Mouse (Mus musculus) heart, embryonic 12.5 days (tissue): ENCODE data around the gene Lpin1. TPM values are rescaled to one million over a fixed set of nuclear protein-coding genes. Genes with fewer than 3 reads are reported as not detected.

Experiments used
- ATAC-seq: fragments of 200-750 bp; cut with Nextera tagmentation; 2 replicates; pipeline ENCODE4 v1.8.0; 2017; ENCODE audit warnings: moderate TSS enrichment, moderate library complexity; ENCODE audit not compliant: insufficient number of reproducible peaks, low FRiP score
- H3K27ac ChIP-seq: fragments of 300-500 bp; sonication (generic); 2 replicates; pipeline ENCODE4 v1.5.1; 2016; ENCODE audit warnings: mild to moderate bottlenecking, moderate library complexity; ENCODE audit not compliant: poor library complexity, severe bottlenecking
- H3K27me3 ChIP-seq: fragments of 300-500 bp; sonication (generic); replicated peaks from 2 replicates; pipeline ENCODE4 v1.6.1; 2016; ENCODE audit warnings: mild to moderate bottlenecking, moderate library complexity
- H3K36me3 ChIP-seq: fragments of 300-500 bp; sonication (generic); 2 replicates; pipeline ENCODE4 v1.6.1; 2016; ENCODE audit warnings: mild to moderate bottlenecking, moderate library complexity
- H3K4me1 ChIP-seq: fragments of 300-500 bp; sonication (generic); replicated peaks from 2 replicates; pipeline ENCODE4 v1.6.1; 2016; ENCODE audit warnings: mild to moderate bottlenecking
- H3K4me2 ChIP-seq: fragments of 300-500 bp; sonication (generic); 2 replicates; pipeline ENCODE4 v1.6.1; 2016; ENCODE audit warnings: mild to moderate bottlenecking, moderate library complexity
- H3K4me3 ChIP-seq: fragments of 300-500 bp; sonication (generic); 2 replicates; pipeline ENCODE4 v1.5.1; 2016; ENCODE audit warnings: mild to moderate bottlenecking
- H3K9ac ChIP-seq: fragments of 300-500 bp; sonication (generic); 2 replicates; pipeline ENCODE4 v1.6.1; 2016; ENCODE audit warnings: mild to moderate bottlenecking, moderate library complexity
- H3K9me3 ChIP-seq: fragments of 300-500 bp; sonication (generic); replicated peaks from 2 replicates; pipeline ENCODE4 v1.6.1; 2016; ENCODE audit warnings: mild to moderate bottlenecking, moderate library complexity
- WGBS: fragments of 180-500 bp; shearing (Covaris S2); methylation state at CpG from one replicate; pipeline ENCODE4 v1.1.7; 2016; 5-methylcytosine and 5-hydroxymethylcytosine counted together
- polyA plus RNA-seq: library from polyadenylated mRNA; unstranded; fragments of >200 nt; fragmentation: Nextera tagmentation; extraction: Ambion mirVana; gene quantifications from 2 replicates; pipeline ENCODE4 v1.2.1, GENCODE M21; 2016

The Lpin1 gene
- polyA plus RNA-seq, 1 experiment from 2014 or later = 6.9 TPM

- peaks cover 16% of the 10 kb centered on the region for H3K4me1 ChIP-seq
- no peak overlapping the region for H3K4me3 ChIP-seq
- H3K27me3 ChIP-seq = no peaks in the 10 kb centered on the region
- no peak for ATAC-seq
- WGBS = 79% methylated on average over 10 of the region's 10 CpGs
- no peak overlapping the region for H3K9ac ChIP-seq
- peaks cover 38% of the 10 kb centered on the region for H3K36me3 ChIP-seq
- no peaks in the 10 kb centered on the region for H3K9me3 ChIP-seq
- no peak overlapping the region for H3K4me2 ChIP-seq
- H3K27ac ChIP-seq = no peak overlapping the region
These were observed 40.2 kb downstream of the Lpin1 start for GRCm38 (mm10) chr12:16570371-16571060.

DNA sequence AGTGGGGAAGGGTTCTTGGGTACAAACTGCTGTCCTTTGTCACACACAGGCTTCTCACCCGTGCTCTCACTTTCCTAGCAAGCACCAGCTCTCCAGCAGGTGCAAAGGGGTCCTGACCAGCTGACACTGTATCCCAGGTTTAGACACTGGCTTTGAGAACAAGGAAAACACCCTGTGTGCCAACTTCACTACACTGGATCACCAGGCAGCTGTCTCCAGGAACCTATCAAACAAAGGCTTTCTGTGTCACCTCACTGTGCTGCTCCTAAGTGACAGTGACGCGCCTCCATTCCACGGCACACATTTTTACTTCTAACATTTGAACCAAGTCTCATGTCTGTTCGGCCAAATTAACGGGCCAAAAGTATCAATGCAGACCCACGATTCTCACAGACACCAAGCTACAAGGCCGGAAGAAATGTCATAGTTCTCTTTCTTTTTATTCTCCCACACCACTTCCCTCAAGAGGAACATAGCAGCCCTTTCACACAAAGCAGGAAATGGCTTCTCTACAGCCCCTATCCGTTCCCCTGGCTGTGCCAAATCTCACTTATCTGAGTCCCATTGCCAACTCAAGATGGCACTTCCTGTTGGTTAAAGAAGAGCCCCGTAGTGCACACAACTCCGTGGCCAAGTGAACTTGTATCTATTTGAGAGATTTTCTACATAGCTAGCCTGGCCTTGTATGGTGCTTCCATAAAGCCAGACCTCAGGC is 41.7 kb downstream of the Lpin1 start:
- H3K4me1 ChIP-seq = peaks cover 16% of the 10 kb centered on the region
- H3K36me3 ChIP-seq = peaks cover 42% of the 10 kb centered on the region
- no peaks in the 10 kb centered on the region for H3K9me3 ChIP-seq
- no peak overlapping the region for H3K4me2 ChIP-seq
- H3K27me3 ChIP-seq = no peaks in the 10 kb centered on the region
- H3K27ac ChIP-seq = 0 out of 2 replicates have a peak overlapping the region, but pooled peaks have one; percentile 33
- no peak for ATAC-seq
- no peak overlapping the region for H3K4me3 ChIP-seq
- H3K9ac ChIP-seq = no peak overlapping the region
- WGBS = 54% methylated on average over 11 of the region's 11 CpGs

GRCm38 (mm10) chr12:16568496-16568895 is 42.3 kb downstream of the Lpin1 start:
- Histone ChIP-seq H3K4me1 (peaks cover 16% of the 10 kb centered on the region), H3K27me3 (no peaks in the 10 kb centered on the region), H3K27ac (0 out of 2 replicates have a peak overlapping the region, but pooled peaks have one; percentile 33), H3K4me2 (no peak overlapping the region), H3K4me3 (no peak overlapping the region), H3K9me3 (no peaks in the 10 kb centered on the region), H3K9ac (no peak overlapping the region), H3K36me3 (peaks cover 42% of the 10 kb centered on the region)
- whole genome bisulfite sequencing = 31% methylated on average over 4 of the region's 4 CpGs
- ATAC-seq = no peak

DNA sequence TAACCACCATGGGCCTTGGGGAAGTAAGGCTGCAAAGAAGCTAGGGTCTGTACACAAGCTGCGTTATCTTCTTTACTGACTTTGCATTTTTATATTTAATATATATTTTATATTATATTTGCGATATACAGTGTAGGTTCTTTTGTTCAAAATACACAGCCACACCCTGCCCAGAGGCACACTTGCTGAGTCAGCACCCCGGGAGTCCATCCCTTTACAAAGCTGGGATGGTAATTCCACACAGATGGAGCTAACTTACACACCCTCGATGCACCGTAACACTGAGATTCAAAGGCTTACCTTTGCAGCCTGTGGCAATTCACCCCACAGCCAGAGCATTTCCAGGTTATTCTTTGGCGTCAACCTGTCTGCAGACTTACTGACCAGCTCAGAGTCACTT is 42.7 kb downstream of the Lpin1 start:
- H3K27ac ChIP-seq = no peak overlapping the region
- 81% methylated on average over 6 of the region's 6 CpGs for WGBS
- no peak overlapping the region for H3K4me3 ChIP-seq
- H3K27me3 ChIP-seq = no peaks in the 10 kb centered on the region
- no peaks in the 10 kb centered on the region for H3K9me3 ChIP-seq
- H3K4me1 ChIP-seq = peaks cover 16% of the 10 kb centered on the region
- H3K9ac ChIP-seq = no peak overlapping the region
- ATAC-seq = no peak
- no peak overlapping the region for H3K4me2 ChIP-seq
- H3K36me3 ChIP-seq = peaks cover 41% of the 10 kb centered on the region

GRCm38 (mm10) chr12:16563427-16563826 is 47.3 kb downstream of the Lpin1 start:
- H3K36me3 ChIP-seq = peaks cover 43% of the 10 kb centered on the region

GRCm38 (mm10) chr12:16562647-16563046 is 48.1 kb downstream of the Lpin1 start:
- H3K4me3 ChIP-seq = no peak overlapping the region
- ATAC-seq = no peak
- no peaks in the 10 kb centered on the region for H3K27me3 ChIP-seq
- H3K27ac ChIP-seq = no peak overlapping the region
- peaks cover 49% of the 10 kb centered on the region for H3K36me3 ChIP-seq
- H3K4me1 ChIP-seq = no peaks in the 10 kb centered on the region
- H3K4me2 ChIP-seq = no peak overlapping the region
- H3K9me3 ChIP-seq = 0 out of 2 replicates have a peak, but pooled peaks cover 4% of the 10 kb centered on the region
- 87% methylated on average over 10 of the region's 10 CpGs for WGBS
- no peak overlapping the region for H3K9ac ChIP-seq

More at GRCm38 (mm10) chr12:16563427-16563826, 47.3 kb downstream of the Lpin1 start:
- Histone ChIP-seq H3K9ac (no peak overlapping the region), H3K4me1 (no peaks in the 10 kb centered on the region), H3K9me3 (0 out of 2 replicates have a peak, but pooled peaks cover 4% of the 10 kb centered on the region), H3K4me2 (no peak overlapping the region), H3K27me3 (no peaks in the 10 kb centered on the region), H3K4me3 (no peak overlapping the region), H3K27ac (no peak overlapping the region)
- no peak for ATAC-seq
- WGBS = 69% methylated on average over 9 of the region's 9 CpGs

DNA sequence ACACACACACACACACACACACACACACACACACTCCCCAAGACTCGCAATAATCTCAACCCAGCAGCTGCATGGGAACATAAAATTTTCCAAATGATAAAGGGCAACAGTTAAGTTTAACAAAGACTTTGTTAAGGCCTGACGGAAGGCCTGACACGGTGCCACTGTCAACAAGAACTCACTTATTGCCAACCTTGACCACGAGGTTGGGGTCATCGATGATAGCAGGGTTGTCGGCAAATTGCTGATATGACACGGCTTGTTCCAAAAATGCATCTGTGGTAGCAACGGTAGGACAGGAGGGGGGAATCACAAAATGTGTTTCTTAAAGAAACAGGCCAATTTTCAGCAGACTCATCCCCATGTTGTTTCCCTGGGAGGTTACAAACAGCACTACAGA is 48.6 kb downstream of the Lpin1 start:
- WGBS = 52% methylated on average over 8 of the region's 8 CpGs
- H3K27me3 ChIP-seq = no peaks in the 10 kb centered on the region

GRCm38 (mm10) chr12:16557271-16557670 is 53.5 kb downstream of the Lpin1 start:
- Histone ChIP-seq H3K4me2 (no peak overlapping the region), H3K27ac (no peak overlapping the region), H3K36me3 (peaks cover 32% of the 10 kb centered on the region), H3K4me1 (peaks cover 24% of the 10 kb centered on the region), H3K27me3 (no peaks in the 10 kb centered on the region), H3K9me3 (0 out of 2 replicates have a peak, but pooled peaks cover 4% of the 10 kb centered on the region), H3K4me3 (no peak overlapping the region), H3K9ac (no peak overlapping the region)
- whole genome bisulfite sequencing = 55% methylated on average over 4 of the region's 4 CpGs
- no peak for ATAC-seq

More for the DNA sequence above, 48.6 kb downstream of the Lpin1 start:
- Histone ChIP-seq H3K4me1 (no peaks in the 10 kb centered on the region), H3K27ac (no peak overlapping the region), H3K9ac (no peak overlapping the region), H3K36me3 (peaks cover 49% of the 10 kb centered on the region), H3K9me3 (0 out of 2 replicates have a peak, but pooled peaks cover 4% of the 10 kb centered on the region), H3K4me2 (no peak overlapping the region), H3K4me3 (no peak overlapping the region)
- no peak for ATAC-seq

GRCm38 (mm10) chr12:16554171-16554570 is 56.6 kb downstream of the Lpin1 start:
- H3K4me1 ChIP-seq = peaks cover 41% of the 10 kb centered on the region
- H3K27ac ChIP-seq = peak overlapping the region; percentile 72
- WGBS = 52% methylated on average over 8 of the region's 8 CpGs
- peaks cover 12% of the 10 kb centered on the region for H3K36me3 ChIP-seq
- ATAC-seq = no peak
- no peaks in the 10 kb centered on the region for H3K9me3 ChIP-seq
- no peak overlapping the region for H3K4me2 ChIP-seq
- no peaks in the 10 kb centered on the region for H3K27me3 ChIP-seq
- no peak overlapping the region for H3K4me3 ChIP-seq
- no peak overlapping the region for H3K9ac ChIP-seq

DNA sequence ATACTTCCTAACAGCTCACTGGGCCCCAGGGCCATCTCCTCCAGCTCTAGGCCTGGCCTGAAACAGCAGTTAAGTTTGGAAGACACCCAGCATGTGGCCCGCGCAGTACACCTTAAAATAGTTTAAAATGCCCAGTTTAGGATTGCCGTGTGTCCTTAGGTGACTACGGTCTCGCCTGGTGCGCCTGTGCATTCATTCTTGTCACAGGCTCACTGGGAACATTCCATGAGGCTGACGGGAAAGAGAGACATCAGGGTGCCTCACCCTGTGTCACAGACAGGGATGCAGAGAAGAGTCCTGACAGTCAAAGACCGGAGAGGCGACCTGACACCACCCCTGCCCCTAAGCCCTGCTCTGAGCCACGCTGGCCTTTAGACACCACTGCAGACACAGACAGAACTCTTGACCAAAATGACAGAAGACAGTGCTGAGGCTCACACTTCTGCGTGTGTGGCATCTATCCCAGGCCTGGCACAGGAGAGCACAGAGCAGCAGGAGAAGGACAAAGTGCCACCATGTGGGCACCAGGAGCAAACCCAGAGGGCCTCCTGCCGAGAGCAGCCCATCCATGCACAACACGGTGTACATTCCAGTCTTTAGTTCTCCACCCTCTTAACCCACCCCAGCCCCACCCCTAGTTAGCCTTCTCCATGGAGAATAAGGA is 58.5 kb downstream of the Lpin1 start:
- ATAC-seq = no peak
- WGBS = 81% methylated on average over 13 of the region's 13 CpGs

GRCm38 (mm10) chr12:16550983-16551454 is 59.7 kb downstream of the Lpin1 start:
- H3K27me3 ChIP-seq = no peaks in the 10 kb centered on the region
- H3K9ac ChIP-seq = no peak overlapping the region
- H3K4me1 ChIP-seq = peaks cover 46% of the 10 kb centered on the region
- no peak; the same call in 1 of the 2 replicates for ATAC-seq
- 57% methylated on average over 12 of the region's 12 CpGs for WGBS
- no peak overlapping the region for H3K4me2 ChIP-seq
- H3K9me3 ChIP-seq = no peaks in the 10 kb centered on the region
- peak overlapping the region; percentile 23; the same call in 1 of the 2 replicates for H3K27ac ChIP-seq
- no peak overlapping the region for H3K4me3 ChIP-seq
- H3K36me3 ChIP-seq = peaks cover 31% of the 10 kb centered on the region

More for the DNA sequence above, 58.5 kb downstream of the Lpin1 start:
- Histone ChIP-seq H3K27ac (no peak overlapping the region), H3K9me3 (no peaks in the 10 kb centered on the region), H3K4me3 (no peak overlapping the region), H3K4me1 (peaks cover 41% of the 10 kb centered on the region), H3K27me3 (no peaks in the 10 kb centered on the region), H3K9ac (no peak overlapping the region), H3K36me3 (peaks cover 19% of the 10 kb centered on the region), H3K4me2 (no peak overlapping the region)
